Mouse (Mus musculus): Measurements from ENCODE around the gene Haao. TPM values are rescaled to one million over a fixed set of nuclear protein-coding genes. Genes with fewer than 3 reads are reported as not detected.

The Haao gene
- total RNA-seq, 1 experiment from 2014 or later = 14.6 TPM

DNA sequence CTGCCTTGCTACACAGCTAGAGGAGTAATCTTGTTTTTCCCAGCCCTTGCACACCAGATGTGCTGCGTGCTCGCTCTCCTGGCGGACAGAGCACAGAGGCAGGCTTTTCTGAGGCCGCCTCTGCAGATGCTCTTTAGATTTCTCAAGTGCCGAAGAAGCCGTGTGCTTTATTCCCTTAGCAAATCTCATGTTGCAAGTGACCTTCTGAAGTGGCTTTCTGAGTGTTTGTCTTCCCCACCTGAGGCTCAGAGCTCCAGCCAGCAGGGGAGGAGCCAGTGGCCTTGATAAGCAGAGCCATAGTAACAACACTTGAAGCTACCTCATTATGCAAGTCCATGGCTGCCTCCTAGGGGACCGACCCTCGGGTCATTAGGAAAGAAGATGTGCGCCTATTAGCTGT, 43.8 kb downstream of the Haao start:
- no peak for ATAC-seq (replicated peaks; ENCODE audit: low read depth, poor library complexity, severe bottlenecking)

DNA sequence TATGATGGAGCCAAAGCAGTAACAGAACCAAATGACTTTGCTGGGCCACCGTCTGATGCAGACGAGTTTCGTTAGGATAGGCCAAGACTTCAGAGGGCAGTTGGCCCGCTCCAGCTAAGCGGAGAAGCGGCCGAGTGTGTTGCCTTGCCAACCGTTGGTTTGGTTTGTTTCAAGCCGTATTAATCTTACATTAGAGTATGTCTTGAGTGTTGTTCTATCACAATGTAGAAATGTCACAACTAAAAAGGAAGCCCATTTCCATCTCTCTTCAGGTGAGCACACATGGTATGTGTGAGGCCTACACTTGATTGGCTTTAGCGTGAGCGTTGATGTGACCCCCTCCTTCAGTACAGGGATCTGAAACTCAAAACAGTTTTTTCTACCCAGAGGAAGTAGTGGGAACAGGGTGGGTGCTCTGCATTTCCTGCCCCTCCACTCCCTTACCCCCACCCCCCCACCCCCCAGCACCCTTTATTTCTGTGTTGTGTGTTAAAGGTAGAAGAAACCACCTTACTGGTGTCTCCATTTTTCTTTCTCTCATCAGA, 48.2 kb downstream of the Haao start:
- peak; percentile 56; the same call in 1 of the 2 replicates for ATAC-seq (replicated peaks; ENCODE audit: low read depth, poor library complexity, severe bottlenecking)

DNA sequence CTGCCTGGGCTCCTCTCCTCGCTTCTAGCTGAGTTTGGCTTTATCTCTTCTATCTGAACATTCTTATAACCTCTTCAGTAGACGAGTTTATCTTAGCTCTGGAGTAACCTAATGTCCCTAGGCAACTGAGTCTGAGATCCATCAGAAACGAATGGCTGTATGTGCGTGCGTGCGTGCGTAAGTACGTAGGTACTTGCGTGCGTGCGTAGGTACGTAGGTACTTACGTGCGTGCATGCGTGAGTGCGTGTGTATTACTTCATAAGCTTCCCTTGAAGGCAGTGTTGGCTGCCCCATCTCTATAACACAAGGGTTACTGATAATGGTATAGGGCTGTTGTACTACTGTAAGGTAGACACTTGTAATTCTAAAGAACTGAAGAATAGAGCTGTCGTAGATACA, 52.6 kb downstream of the Haao start:
- no peak for ATAC-seq (replicated peaks; ENCODE audit: low read depth, poor library complexity, severe bottlenecking)

DNA sequence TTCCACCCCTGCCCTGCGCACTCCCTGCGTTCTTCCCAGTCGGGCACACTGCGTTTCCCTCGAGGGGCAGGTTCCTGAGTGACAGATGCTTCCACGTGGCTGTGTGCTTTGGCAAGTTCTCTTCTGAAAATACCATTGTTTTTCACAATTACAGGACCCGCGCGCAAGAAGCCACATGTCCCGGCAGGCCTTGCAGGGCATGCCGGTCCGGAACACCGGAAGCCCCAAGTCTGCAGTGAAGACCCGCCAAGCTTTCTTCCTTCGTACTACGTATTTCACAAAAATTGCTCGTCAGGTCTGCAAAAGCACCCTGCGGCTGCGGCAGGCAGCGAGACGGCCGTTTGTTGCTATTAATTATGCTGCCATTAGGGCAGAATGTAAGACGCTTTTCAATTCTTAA, 55.4 kb downstream of the Haao start:
- ATAC-seq (replicated peaks; ENCODE audit: low read depth, poor library complexity, severe bottlenecking) = no peak

DNA sequence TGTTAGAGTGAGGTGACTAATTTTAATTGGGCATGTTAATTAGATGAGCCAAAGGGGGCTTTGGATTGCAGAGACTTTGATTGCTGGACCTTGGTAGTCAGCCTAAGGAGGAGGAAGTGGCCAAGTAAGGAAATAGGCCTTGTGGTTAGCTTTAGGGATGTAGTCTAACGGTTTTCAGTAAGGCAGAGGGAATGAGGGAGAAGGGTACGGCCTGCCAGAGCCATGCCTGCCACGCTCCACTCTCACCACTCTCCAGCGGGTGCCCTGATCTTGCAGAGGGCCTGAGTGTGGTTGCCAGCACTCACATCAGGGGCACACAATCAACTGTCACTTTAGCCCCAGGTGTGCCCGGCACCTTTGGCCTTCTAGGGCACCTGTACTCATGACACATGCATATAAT, 57.6 kb downstream of the Haao start:
- ATAC-seq (replicated peaks; ENCODE audit: low read depth, poor library complexity, severe bottlenecking) = peak; percentile 76

DNA sequence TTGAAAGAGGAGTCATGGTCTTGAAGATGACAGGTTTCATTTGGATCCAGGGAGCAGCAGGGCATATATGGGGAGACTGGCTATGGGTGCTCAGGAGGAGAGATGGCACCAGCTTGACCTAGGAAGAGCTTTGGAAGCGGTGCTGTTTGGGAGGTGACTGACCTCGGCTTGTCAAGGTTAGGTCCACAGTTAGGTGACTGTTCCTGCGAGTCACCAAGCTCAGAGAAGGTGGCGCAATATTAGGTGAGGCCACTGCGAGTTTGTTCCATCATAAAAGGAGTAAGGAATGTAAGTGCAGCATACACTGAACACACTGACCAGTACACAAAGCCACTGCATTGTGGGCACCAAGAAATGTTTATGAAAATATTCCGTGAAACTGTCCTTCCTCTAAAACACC, 61.3 kb downstream of the Haao start:
- 0 out of 2 replicates have a peak, but pooled peaks have one; percentile 15 for ATAC-seq (replicated peaks; ENCODE audit: low read depth, poor library complexity, severe bottlenecking)

DNA sequence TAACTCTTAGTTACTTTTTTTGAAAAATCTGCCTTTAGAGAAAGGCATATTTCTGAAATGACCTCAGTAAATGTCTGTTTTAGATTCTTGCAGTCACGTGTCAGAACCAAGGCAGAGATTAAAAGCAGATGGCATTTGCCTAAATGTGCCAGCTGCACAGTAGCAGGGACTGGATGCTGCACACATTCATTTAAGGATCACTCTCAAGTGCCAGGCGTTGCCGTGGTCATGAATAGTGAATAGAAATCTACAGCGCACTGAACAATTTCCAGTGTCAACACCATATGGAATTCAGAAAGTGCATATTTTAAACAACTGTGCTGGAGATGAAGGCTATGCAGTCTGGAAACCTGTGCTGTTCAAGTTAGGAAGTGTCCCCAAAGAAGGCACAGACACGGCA, 65.0 kb downstream of the Haao start:
- ATAC-seq (replicated peaks; ENCODE audit: low read depth, poor library complexity, severe bottlenecking) = no peak

Other genes with a start within 250 kb of the Haao start
- 0.14 and 1.5 TPM in 2 replicates for gene Kcng3, start 216.1 kb downstream of the Haao start, total RNA-seq (2017)
- gene Mta3, start 141.8 kb downstream of the Haao start, total RNA-seq (2017) = 59.5 and 75.8 TPM in 2 replicates